Mouse (Mus musculus) testis, postnatal 10 days (tissue): ENCODE results near the gene Zcchc10.
A peak's percentile ranks its signal among the peaks of the same experiment; 100 is the strongest.
"Not testable (repeated sequence)": the region's sequence is repeated elsewhere in the genome, so short reads cannot be mapped to it uniquely, and the experiment has no call there.

Experiments
- DNase-seq: peaks from one replicate; pipeline ENCODE4 v3.0.0; 2021; ENCODE audit warnings: low spot score

Zcchc10 gene

GRCm38 (mm10) chr11:53324512-53324968, at the start of gene Zcchc10:
Zcchc10 (plus strand) TSS chr11:53324679.
- DNase-seq, result peak; percentile 92

GRCm38 (mm10) chr11:53275358-53275757, 49.1 kb upstream of the Zcchc10 start:
- no peak for DNase-seq

- no peak for DNase-seq
Observed at GRCm38 (mm10) chr11:53278411-53278810, 46.1 kb upstream of the Zcchc10 start.

GRCm38 (mm10) chr11:53285885-53286284, 38.6 kb upstream of the Zcchc10 start:
- no peak for DNase-seq

- not testable (repeated sequence) for DNase-seq
Observed at GRCm38 (mm10) chr11:53290187-53290586, 34.3 kb upstream of the Zcchc10 start.

- no peak for DNase-seq
Observed at GRCm38 (mm10) chr11:53290871-53291270, 33.6 kb upstream of the Zcchc10 start.

GRCm38 (mm10) chr11:53294441-53294840, 30.0 kb upstream of the Zcchc10 start:
- DNase-seq, result no peak

- no peak for DNase-seq
Observed at GRCm38 (mm10) chr11:53296880-53297279, 27.6 kb upstream of the Zcchc10 start.

- no peak for DNase-seq
Observed at GRCm38 (mm10) chr11:53297947-53298860, 26.3 kb upstream of the Zcchc10 start.

GRCm38 (mm10) chr11:53299551-53300329, 24.7 kb upstream of the Zcchc10 start:
- peak; percentile 83 for DNase-seq

- DNase-seq, result peak; percentile 99
Observed at GRCm38 (mm10) chr11:53300330-53301166, 23.9 kb upstream of the Zcchc10 start, which contains the start of gene Hspa4. Hspa4 (minus strand) TSS chr11:53300457.

- no peak for DNase-seq
Observed at GRCm38 (mm10) chr11:53301167-53301515, 23.3 kb upstream of the Zcchc10 start.

- no peak for DNase-seq
Observed at GRCm38 (mm10) chr11:53304044-53304840, 20.2 kb upstream of the Zcchc10 start.

GRCm38 (mm10) chr11:53306965-53307364, 17.5 kb upstream of the Zcchc10 start:
- no peak for DNase-seq

- peak; percentile 47 for DNase-seq
Observed at GRCm38 (mm10) chr11:53307558-53308065, 16.9 kb upstream of the Zcchc10 start.

GRCm38 (mm10) chr11:53308251-53308864, 16.1 kb upstream of the Zcchc10 start:
- peak; percentile 40 for DNase-seq

- no peak for DNase-seq
Observed at GRCm38 (mm10) chr11:53308884-53309310, 15.6 kb upstream of the Zcchc10 start.

- no peak for DNase-seq
Observed at GRCm38 (mm10) chr11:53311385-53311784, 13.1 kb upstream of the Zcchc10 start.

GRCm38 (mm10) chr11:53312823-53313222, 11.7 kb upstream of the Zcchc10 start:
- DNase-seq, result not testable (repeated sequence)

GRCm38 (mm10) chr11:53314770-53315173, 9.7 kb upstream of the Zcchc10 start:
- DNase-seq, result no peak
